Mouse (Mus musculus): ENCODE measurements around the gene Slc44a5. TPM values are rescaled to one million over a fixed set of nuclear protein-coding genes. Genes with fewer than 3 reads are reported as not detected.
"Not testable (repeated sequence)": the region's sequence is repeated elsewhere in the genome, so short reads cannot be mapped to it uniquely, and the experiment has no call there.

Gene Slc44a5
- polyA plus RNA-seq, 1 experiment: 3.7 TPM

- no peaks in the 10 kb centered on the region for H3K27me3 ChIP-seq (ENCODE audit: control insufficient read depth, insufficient read depth, low read length)
- no peak overlapping the region for H3K27ac ChIP-seq (ENCODE audit: control insufficient read depth, insufficient read depth, low read depth, low read length)
- TF ChIP-seq CTCF (IDR thresholded peaks at IDR 0.05; ENCODE audit: control insufficient read depth, insufficient read depth, insufficient replicate concordance, low read depth, low read length) (no peak), POLR2A (IDR thresholded peaks at IDR 0.05; ENCODE audit: control insufficient read depth, low read depth, low read length) (no peak)
- H3K4me3 ChIP-seq (ENCODE audit: control insufficient read depth, low read depth, low read length): no peak overlapping the region
- no peaks in the 10 kb centered on the region for H3K36me3 ChIP-seq (ENCODE audit: control insufficient read depth, insufficient read depth, low read length)
- H3K4me1 ChIP-seq (ENCODE audit: control insufficient read depth, insufficient read depth, low read length): no peaks in the 10 kb centered on the region
Observed at GRCm38 (mm10) chr3:154222141-154222591, 248.9 kb downstream of the Slc44a5 start.

- TF ChIP-seq CTCF (IDR thresholded peaks at IDR 0.05; ENCODE audit: control insufficient read depth, insufficient read depth, insufficient replicate concordance, low read depth, low read length): no peak
- TF ChIP-seq POLR2A (IDR thresholded peaks at IDR 0.05; ENCODE audit: control insufficient read depth, low read depth, low read length): no peak
- Histone ChIP-seq H3K4me3 (ENCODE audit: control insufficient read depth, low read depth, low read length) (no peak overlapping the region), H3K27me3 (ENCODE audit: control insufficient read depth, insufficient read depth, low read length) (no peaks in the 10 kb centered on the region), H3K4me1 (ENCODE audit: control insufficient read depth, insufficient read depth, low read length) (no peaks in the 10 kb centered on the region), H3K27ac (ENCODE audit: control insufficient read depth, insufficient read depth, low read depth, low read length) (no peak overlapping the region), H3K36me3 (ENCODE audit: control insufficient read depth, insufficient read depth, low read length) (no peaks in the 10 kb centered on the region)
Observed at GRCm38 (mm10) chr3:154222688-154223087, 249.5 kb downstream of the Slc44a5 start.

GRCm38 (mm10) chr3:154226100-154226752 lies 253.0 kb downstream of the Slc44a5 start:
- no peaks in the 10 kb centered on the region for H3K4me1 ChIP-seq (ENCODE audit: control insufficient read depth, insufficient read depth, low read length)
- H3K27ac ChIP-seq (ENCODE audit: control insufficient read depth, insufficient read depth, low read depth, low read length): no peak overlapping the region
- TF ChIP-seq POLR2A (IDR thresholded peaks at IDR 0.05; ENCODE audit: control insufficient read depth, low read depth, low read length) (no peak), CTCF (IDR thresholded peaks at IDR 0.05; ENCODE audit: control insufficient read depth, insufficient read depth, insufficient replicate concordance, low read depth, low read length) (no peak)
- no peaks in the 10 kb centered on the region for H3K27me3 ChIP-seq (ENCODE audit: control insufficient read depth, insufficient read depth, low read length)
- no peak overlapping the region for H3K4me3 ChIP-seq (ENCODE audit: control insufficient read depth, low read depth, low read length)
- H3K36me3 ChIP-seq (ENCODE audit: control insufficient read depth, insufficient read depth, low read length): no peaks in the 10 kb centered on the region

- H3K36me3 ChIP-seq (ENCODE audit: control insufficient read depth, insufficient read depth, low read length): no peaks in the 10 kb centered on the region
- H3K27ac ChIP-seq (ENCODE audit: control insufficient read depth, insufficient read depth, low read depth, low read length): no peak overlapping the region
- no peak for TF ChIP-seq CTCF (IDR thresholded peaks at IDR 0.05; ENCODE audit: control insufficient read depth, insufficient read depth, insufficient replicate concordance, low read depth, low read length)
- TF ChIP-seq POLR2A (IDR thresholded peaks at IDR 0.05; ENCODE audit: control insufficient read depth, low read depth, low read length): no peak
Observed at GRCm38 (mm10) chr3:154244932-154245331, 271.7 kb downstream of the Slc44a5 start.

GRCm38 (mm10) chr3:154251486-154251885 lies 278.2 kb downstream of the Slc44a5 start:
- H3K36me3 ChIP-seq (ENCODE audit: control insufficient read depth, insufficient read depth, low read length): no peaks in the 10 kb centered on the region
- H3K4me3 ChIP-seq (ENCODE audit: control insufficient read depth, low read depth, low read length): no peak overlapping the region
- H3K4me1 ChIP-seq (ENCODE audit: control insufficient read depth, insufficient read depth, low read length): no peaks in the 10 kb centered on the region
- no peak overlapping the region for H3K27ac ChIP-seq (ENCODE audit: control insufficient read depth, insufficient read depth, low read depth, low read length)
- TF ChIP-seq CTCF (IDR thresholded peaks at IDR 0.05; ENCODE audit: control insufficient read depth, insufficient read depth, insufficient replicate concordance, low read depth, low read length) (no peak), POLR2A (IDR thresholded peaks at IDR 0.05; ENCODE audit: control insufficient read depth, low read depth, low read length) (no peak)
- no peaks in the 10 kb centered on the region for H3K27me3 ChIP-seq (ENCODE audit: control insufficient read depth, insufficient read depth, low read length)

More at GRCm38 (mm10) chr3:154244932-154245331, 271.7 kb downstream of the Slc44a5 start:
- Histone ChIP-seq H3K4me1 (ENCODE audit: control insufficient read depth, insufficient read depth, low read length) (no peaks in the 10 kb centered on the region), H3K27me3 (ENCODE audit: control insufficient read depth, insufficient read depth, low read length) (no peaks in the 10 kb centered on the region), H3K4me3 (ENCODE audit: control insufficient read depth, low read depth, low read length) (no peak overlapping the region)

GRCm38 (mm10) chr3:154252219-154252618 lies 279.0 kb downstream of the Slc44a5 start:
- H3K36me3 ChIP-seq (ENCODE audit: control insufficient read depth, insufficient read depth, low read length): no peaks in the 10 kb centered on the region
- TF ChIP-seq CTCF (IDR thresholded peaks at IDR 0.05; ENCODE audit: control insufficient read depth, insufficient read depth, insufficient replicate concordance, low read depth, low read length): no peak
- no peak for TF ChIP-seq POLR2A (IDR thresholded peaks at IDR 0.05; ENCODE audit: control insufficient read depth, low read depth, low read length)
- no peak overlapping the region for H3K27ac ChIP-seq (ENCODE audit: control insufficient read depth, insufficient read depth, low read depth, low read length)
- H3K4me3 ChIP-seq (ENCODE audit: control insufficient read depth, low read depth, low read length): no peak overlapping the region
- H3K4me1 ChIP-seq (ENCODE audit: control insufficient read depth, insufficient read depth, low read length): no peaks in the 10 kb centered on the region
- H3K27me3 ChIP-seq (ENCODE audit: control insufficient read depth, insufficient read depth, low read length): no peaks in the 10 kb centered on the region

GRCm38 (mm10) chr3:154254187-154254586 lies 281.0 kb downstream of the Slc44a5 start:
- H3K4me1 ChIP-seq (ENCODE audit: control insufficient read depth, insufficient read depth, low read length); H3K27me3 ChIP-seq (ENCODE audit: control insufficient read depth, insufficient read depth, low read length); H3K4me3 ChIP-seq (ENCODE audit: control insufficient read depth, low read depth, low read length); H3K36me3 ChIP-seq (ENCODE audit: control insufficient read depth, insufficient read depth, low read length); H3K27ac ChIP-seq (ENCODE audit: control insufficient read depth, insufficient read depth, low read depth, low read length): not testable (repeated sequence)

- Histone ChIP-seq H3K27ac (ENCODE audit: control insufficient read depth, insufficient read depth, low read depth, low read length) (no peak overlapping the region), H3K36me3 (ENCODE audit: control insufficient read depth, insufficient read depth, low read length) (no peaks in the 10 kb centered on the region), H3K27me3 (ENCODE audit: control insufficient read depth, insufficient read depth, low read length) (no peaks in the 10 kb centered on the region), H3K4me3 (ENCODE audit: control insufficient read depth, low read depth, low read length) (no peak overlapping the region), H3K4me1 (ENCODE audit: control insufficient read depth, insufficient read depth, low read length) (no peaks in the 10 kb centered on the region)
- TF ChIP-seq CTCF (IDR thresholded peaks at IDR 0.05; ENCODE audit: control insufficient read depth, insufficient read depth, insufficient replicate concordance, low read depth, low read length) (no peak), POLR2A (IDR thresholded peaks at IDR 0.05; ENCODE audit: control insufficient read depth, low read depth, low read length) (no peak)
Observed at GRCm38 (mm10) chr3:154257312-154257711, 284.1 kb downstream of the Slc44a5 start.
